Mouse (Mus musculus): ENCODE measurements around the gene Dip2c.

DNA sequence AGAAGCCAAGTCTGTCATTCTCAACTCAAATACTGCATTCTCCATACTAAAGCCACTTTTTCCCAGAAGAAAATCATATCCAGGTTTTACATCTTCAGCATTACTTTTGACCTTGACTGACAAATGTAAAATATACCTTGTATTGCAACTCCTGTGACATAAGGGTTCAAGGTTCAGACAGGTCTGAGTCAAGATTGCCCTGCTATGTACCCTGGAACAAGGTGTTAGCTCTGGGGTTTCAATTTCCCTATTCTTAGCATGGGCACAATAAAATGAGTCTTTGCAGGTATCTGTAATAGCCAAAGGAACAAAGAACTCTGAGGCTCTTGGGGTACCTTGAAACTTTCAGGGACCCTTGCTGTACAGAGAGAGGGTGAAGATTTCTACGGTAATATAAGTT is 373.6 kb downstream of the Dip2c start:
- TF ChIP-seq POLR2A (IDR thresholded peaks at IDR 0.05; ENCODE audit: borderline replicate concordance, extremely low read depth, low read depth, low read length) (no peak), CTCF (IDR thresholded peaks at IDR 0.05; ENCODE audit: insufficient read depth, low read length) (no peak)
